In the genomic region with DNA sequence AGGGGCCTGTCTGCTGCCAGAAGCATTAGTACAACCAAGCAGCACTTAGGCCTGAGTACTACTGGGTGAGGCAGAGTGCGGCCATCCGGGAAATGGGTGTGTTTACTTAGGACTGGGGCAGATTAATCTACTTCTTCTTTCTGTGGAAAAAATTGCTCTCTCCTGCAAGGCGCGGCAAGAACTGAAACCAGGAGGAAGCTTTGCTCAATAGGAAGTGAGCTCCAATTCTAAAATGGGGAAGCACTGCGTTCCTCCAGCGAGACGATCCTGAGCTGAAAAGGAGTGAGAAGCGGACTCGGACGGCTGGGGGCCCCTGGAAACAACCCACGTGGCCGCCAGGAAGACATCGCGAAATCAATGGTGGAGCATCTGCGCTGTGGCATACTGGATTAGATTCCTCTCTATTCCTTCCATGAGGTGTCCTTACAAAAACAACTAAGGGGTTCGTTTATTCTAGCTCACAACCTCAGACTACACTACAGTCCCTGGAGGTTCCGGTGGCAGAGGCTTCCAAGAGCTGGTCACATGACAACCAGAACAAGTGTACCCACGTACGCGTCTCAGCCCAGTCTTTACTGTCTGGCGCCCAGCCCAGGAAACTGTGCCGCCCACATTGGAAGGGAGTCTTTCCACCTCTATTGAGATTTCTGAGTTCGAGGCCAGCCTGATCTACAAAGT, we compare ENCODE assay signal across 8 mouse cellular contexts. TPM values are rescaled to one million over a fixed set of nuclear protein-coding genes. Genes with fewer than 3 reads are reported as not detected.
DNase-seq lines count a peak whose midpoint lies in the region; ATAC-seq lines count a peak whose summit lies in the region.

No protein-coding gene starts in this region.

- H3K4me1 ChIP-seq in heart, embryonic 12.5 days (replicated peaks): peaks cover 5% of the 10 kb centered on the region
- peaks cover 6% of the 10 kb centered on the region; the same call in 1 of the 2 replicates for H3K4me1 ChIP-seq in lung, embryonic 15.5 days
- H3K4me1 ChIP-seq in forebrain, embryonic 13.5 days: peaks cover 6% of the 10 kb centered on the region; the same call in 1 of the 2 replicates

- peak; percentile 10 to 39 for DNase-seq in cerebellum, postnatal 25 days
- no peak for DNase-seq in cerebellum, adult 11 months
- DNase-seq in adrenal gland, postnatal 25 days: peak; percentile 48
- DNase-seq in layer of hippocampus, adult 11-12 months (ENCODE audit: low spot score): peak; percentile 74
- peak; percentile 53 to 59 for DNase-seq in spleen, adult 18-20 months

- H3K9ac ChIP-seq in heart, embryonic 12.5 days: no peak overlapping the region
- no peak overlapping the region for H3K9ac ChIP-seq in lung, embryonic 15.5 days
- no peak overlapping the region for H3K9ac ChIP-seq in forebrain, embryonic 13.5 days

- H3K27ac ChIP-seq in heart, embryonic 12.5 days (ENCODE audit: poor library complexity, severe bottlenecking): peak overlapping the region; percentile 36; the same call in 1 of the 2 replicates
- peak overlapping the region; percentile 55 for H3K27ac ChIP-seq in lung, embryonic 15.5 days
- H3K27ac ChIP-seq in forebrain, embryonic 13.5 days: no peak overlapping the region

- peaks cover 8% of the 10 kb centered on the region; the same call in 1 of the 2 replicates for H3K36me3 ChIP-seq in heart, embryonic 12.5 days
- no peaks in the 10 kb centered on the region for H3K36me3 ChIP-seq in lung, embryonic 15.5 days
- H3K36me3 ChIP-seq in forebrain, embryonic 13.5 days (ENCODE audit: poor library complexity, severe bottlenecking): peaks cover 12% of the 10 kb centered on the region

- H3K4me2 ChIP-seq in heart, embryonic 12.5 days: peak overlapping the region; percentile 45
- peak overlapping the region; percentile 28; the same call in 1 of the 2 replicates for H3K4me2 ChIP-seq in lung, embryonic 15.5 days
- H3K4me2 ChIP-seq in forebrain, embryonic 13.5 days: no peak overlapping the region

- H3K4me3 ChIP-seq in heart, embryonic 12.5 days: no peak overlapping the region
- no peak overlapping the region for H3K4me3 ChIP-seq in lung, embryonic 15.5 days
- no peak overlapping the region for H3K4me3 ChIP-seq in forebrain, embryonic 13.5 days

- WGBS in heart, embryonic 12.5 days: 46% methylated on average over 23 of the region's 23 CpGs
- WGBS in lung, embryonic 15.5 days: 38% methylated on average over 23 of the region's 23 CpGs
- 73% methylated on average over 23 of the region's 23 CpGs for WGBS in forebrain, embryonic 13.5 days

- H3K9me3 ChIP-seq in heart, embryonic 12.5 days (replicated peaks): no peaks in the 10 kb centered on the region
- no peaks in the 10 kb centered on the region for H3K9me3 ChIP-seq in lung, embryonic 15.5 days
- H3K9me3 ChIP-seq in forebrain, embryonic 13.5 days (replicated peaks): no peaks in the 10 kb centered on the region

- no peaks in the 10 kb centered on the region for H3K27me3 ChIP-seq in heart, embryonic 12.5 days (replicated peaks)
- no peaks in the 10 kb centered on the region for H3K27me3 ChIP-seq in lung, embryonic 15.5 days
- H3K27me3 ChIP-seq in forebrain, embryonic 13.5 days: no peaks in the 10 kb centered on the region

- peak; percentile 74 for ATAC-seq in heart, embryonic 12.5 days (ENCODE audit: insufficient number of reproducible peaks, low FRiP score)
- 0 out of 2 replicates have a peak, but pooled peaks have one; percentile 44 for ATAC-seq in lung, embryonic 15.5 days (ENCODE audit: borderline replicate concordance, extremely low read depth, low FRiP score, low TSS enrichment)
- no peak for ATAC-seq in forebrain, embryonic 13.5 days

RNA-seq across cellular contexts. Expression of a gene that starts 14.1 kb away (rescaled TPM):
- 13.5 and 15.7 TPM in 2 replicates for total RNA-seq in adrenal gland, postnatal 25 days (2021)
- polyA plus RNA-seq in heart, embryonic 12.5 days (2016; fragmentation: Nextera tagmentation; extraction: Ambion mirVana): 20.9 and 22.7 TPM in 2 replicates
- 29.8 and 30.3 TPM in 2 replicates for polyA plus RNA-seq in lung, embryonic 15.5 days (2015; fragmentation: Nextera tagmentation; extraction: Ambion mirVana)
- polyA plus RNA-seq in forebrain, embryonic 13.5 days (2015; fragmentation: Nextera tagmentation; extraction: Ambion mirVana): 39.5 and 44.3 TPM in 2 replicates

RNA-seq across cellular contexts. Expression of a gene that starts 14.1 kb away (rescaled TPM):
- total RNA-seq in adrenal gland, postnatal 25 days (2021): 29.8 and 33.6 TPM in 2 replicates
- 76.0 and 76.1 TPM in 2 replicates for polyA plus RNA-seq in heart, embryonic 12.5 days (2016; fragmentation: Nextera tagmentation; extraction: Ambion mirVana)
- 88.9 and 95.6 TPM in 2 replicates for polyA plus RNA-seq in lung, embryonic 15.5 days (2015; fragmentation: Nextera tagmentation; extraction: Ambion mirVana)
- polyA plus RNA-seq in forebrain, embryonic 13.5 days (2015; fragmentation: Nextera tagmentation; extraction: Ambion mirVana): 148 and 158 TPM in 2 replicates

RNA-seq across cellular contexts. Expression of a gene that starts 34.5 kb away (rescaled TPM):
- 57.0 and 59.5 TPM in 2 replicates for total RNA-seq in adrenal gland, postnatal 25 days (2021)
- 34.8 and 36.2 TPM in 2 replicates for polyA plus RNA-seq in heart, embryonic 12.5 days (2016; fragmentation: Nextera tagmentation; extraction: Ambion mirVana)
- 33.2 and 35.7 TPM in 2 replicates for polyA plus RNA-seq in lung, embryonic 15.5 days (2015; fragmentation: Nextera tagmentation; extraction: Ambion mirVana)
- 42.5 and 45.4 TPM in 2 replicates for polyA plus RNA-seq in forebrain, embryonic 13.5 days (2015; fragmentation: Nextera tagmentation; extraction: Ambion mirVana)

RNA-seq across cellular contexts. Expression of a gene that starts 51.7 kb away (rescaled TPM):
- total RNA-seq in adrenal gland, postnatal 25 days (2021): 6.1 and 8.9 TPM in 2 replicates
- polyA plus RNA-seq in heart, embryonic 12.5 days (2016; fragmentation: Nextera tagmentation; extraction: Ambion mirVana): 5.2 and 6.1 TPM in 2 replicates
- polyA plus RNA-seq in lung, embryonic 15.5 days (2015; fragmentation: Nextera tagmentation; extraction: Ambion mirVana): 39.6 and 45.8 TPM in 2 replicates
- 6.7 and 7.2 TPM in 2 replicates for polyA plus RNA-seq in forebrain, embryonic 13.5 days (2015; fragmentation: Nextera tagmentation; extraction: Ambion mirVana)
